Mouse (Mus musculus): ENCODE results near the gene Gbp3. TPM values are rescaled to one million over a fixed set of nuclear protein-coding genes. Genes with fewer than 3 reads are reported as not detected.
A peak's percentile ranks its signal among the peaks of the same experiment; 100 is the strongest.
"Not testable (repeated sequence)": the region's sequence is repeated elsewhere in the genome, so short reads cannot be mapped to it uniquely, and the experiment has no call there.

Gene Gbp3
- 38.0 and 46.6 TPM in 2 replicates for total RNA-seq (2017)

DNA sequence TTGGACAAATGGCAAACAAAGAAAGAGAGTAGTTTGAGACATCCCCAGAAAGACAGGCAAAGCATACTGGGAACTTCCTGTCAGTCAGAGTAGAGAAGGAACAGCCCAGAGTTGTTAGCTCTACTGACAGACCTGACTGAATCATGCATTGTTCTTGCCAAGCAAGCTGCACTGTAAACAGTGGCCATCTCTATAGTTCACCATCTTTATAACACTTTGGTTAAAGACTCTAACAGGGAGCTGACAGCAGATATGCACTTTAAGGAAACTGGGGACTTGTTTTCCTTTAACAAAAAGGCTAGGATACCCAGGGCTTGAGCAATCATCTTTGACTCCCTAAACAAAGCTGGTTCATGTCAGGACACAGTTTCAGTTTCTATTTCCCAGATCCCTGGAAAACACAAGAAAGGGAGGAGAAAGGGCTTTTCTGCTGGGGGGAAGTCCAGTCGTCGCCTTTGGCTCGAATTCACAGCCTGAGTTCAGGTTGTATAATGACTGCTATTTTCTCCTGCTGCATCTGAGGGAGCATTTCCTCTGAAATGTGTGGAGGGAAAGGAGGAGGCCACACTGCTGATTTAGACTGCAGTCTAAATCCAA is at the start of gene Gbp3:
Gbp3 (plus strand) TSS at position 395 of the 597 bp plus-strand sequence.
- ATAC-seq (replicated peaks; ENCODE audit: low read depth, poor library complexity, severe bottlenecking): no peak

DNA sequence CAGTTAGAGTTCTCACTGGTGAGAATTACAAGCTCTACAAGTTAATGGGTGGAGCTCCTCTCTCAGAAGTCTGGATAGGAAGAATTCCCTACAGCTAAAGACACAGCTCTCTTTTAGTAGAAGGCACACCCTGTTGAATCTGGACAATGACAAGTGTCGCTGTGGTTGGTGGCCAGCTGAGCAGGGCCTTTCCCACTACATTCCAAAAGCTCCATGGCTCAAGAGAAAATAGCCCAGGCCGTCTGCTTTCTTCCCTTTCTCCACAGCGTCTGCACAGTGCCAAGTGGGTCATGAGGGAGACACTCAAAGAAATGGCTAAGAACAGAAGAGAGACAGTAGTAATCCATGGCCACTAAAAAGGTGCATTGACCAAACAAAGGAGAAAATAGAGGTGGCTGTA is 31.7 kb upstream of the Gbp3 start:
- no peak for ATAC-seq (replicated peaks; ENCODE audit: low read depth, poor library complexity, severe bottlenecking)

DNA sequence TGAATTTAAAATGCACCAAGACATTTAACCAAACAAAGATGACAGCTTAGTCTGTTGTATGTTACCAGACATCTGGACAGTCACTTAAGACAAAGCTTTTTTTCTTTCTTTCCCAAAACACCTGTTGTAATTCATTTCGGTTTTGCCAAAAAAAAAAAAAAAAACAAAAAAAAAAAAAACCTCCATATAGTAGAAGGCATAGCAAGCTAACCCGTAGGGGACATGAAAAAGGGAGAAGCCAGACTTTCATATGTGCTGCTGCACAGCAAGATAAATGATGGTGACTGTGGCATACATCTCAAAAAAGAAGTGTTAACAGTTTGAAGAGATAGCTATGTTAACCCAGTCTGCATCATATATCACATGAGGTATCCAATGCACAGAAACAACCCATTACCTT is 30.2 kb upstream of the Gbp3 start:
- ATAC-seq (replicated peaks; ENCODE audit: low read depth, poor library complexity, severe bottlenecking): peak; percentile 19

DNA sequence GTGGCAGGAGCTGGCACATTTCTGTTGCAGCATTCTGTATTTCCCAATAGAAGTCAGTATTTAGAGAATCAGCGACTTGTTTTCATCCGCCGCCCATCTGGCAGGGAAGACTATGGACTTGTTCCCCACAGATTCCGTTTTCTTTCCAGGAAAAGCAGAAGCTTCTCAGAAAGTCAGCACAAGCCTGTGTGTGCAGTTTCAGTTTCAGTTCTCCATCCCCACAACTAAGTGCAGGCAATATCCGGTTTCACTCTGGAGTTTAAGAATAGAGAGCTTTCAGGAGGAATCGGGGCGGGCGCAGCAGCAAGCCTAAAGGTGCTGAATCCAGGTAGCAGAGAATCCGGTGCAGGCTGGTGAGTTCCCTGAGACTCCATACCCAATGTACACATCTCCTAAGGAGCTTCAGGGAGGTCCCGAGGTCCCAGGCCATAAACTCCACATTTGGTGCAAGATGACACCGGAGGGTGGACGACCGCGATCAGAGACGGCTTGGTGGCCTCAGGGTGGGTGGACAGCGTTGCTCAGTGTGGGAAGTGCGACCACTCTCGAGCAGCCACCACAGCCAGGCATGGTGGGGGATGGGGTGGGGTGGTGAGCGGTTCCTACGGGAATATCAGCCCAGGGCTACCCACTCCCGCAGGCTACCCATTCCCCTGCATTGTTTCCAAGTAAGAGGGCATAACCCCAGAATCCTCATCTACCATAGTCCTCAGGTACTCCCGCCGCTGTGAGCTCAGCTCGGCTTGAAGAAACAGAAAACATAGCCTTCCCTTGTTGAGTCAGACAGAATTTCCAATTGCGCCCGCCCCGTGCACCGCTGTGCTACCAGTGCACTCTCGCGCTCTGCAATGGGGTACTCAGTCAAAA is 29.5 kb upstream of the Gbp3 start, which contains the start of gene Gbp7:
Gbp7 (plus strand) TSS at position 256 of the 867 bp plus-strand sequence.
- ATAC-seq (replicated peaks; ENCODE audit: low read depth, poor library complexity, severe bottlenecking): peak; percentile 92

DNA sequence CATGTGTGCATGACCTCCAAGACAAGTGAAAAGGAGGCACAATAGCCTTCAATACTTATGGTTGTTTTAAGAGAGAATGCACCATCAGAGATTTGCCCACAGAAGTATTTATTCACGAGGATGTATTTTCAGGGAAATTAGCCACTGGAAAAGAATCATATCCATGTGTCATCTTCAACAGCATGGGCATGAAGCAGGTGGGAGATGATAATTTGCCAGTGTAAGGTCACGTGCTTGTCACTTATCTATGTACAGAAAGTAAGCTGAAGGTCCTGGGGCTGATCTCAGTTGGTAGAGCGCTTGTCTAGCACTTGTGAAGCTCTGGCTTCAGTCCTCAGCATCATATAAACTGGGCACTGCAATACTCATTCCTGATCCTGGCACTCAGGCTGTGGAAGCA is 28.2 kb upstream of the Gbp3 start:
- ATAC-seq (replicated peaks; ENCODE audit: low read depth, poor library complexity, severe bottlenecking): no peak

DNA sequence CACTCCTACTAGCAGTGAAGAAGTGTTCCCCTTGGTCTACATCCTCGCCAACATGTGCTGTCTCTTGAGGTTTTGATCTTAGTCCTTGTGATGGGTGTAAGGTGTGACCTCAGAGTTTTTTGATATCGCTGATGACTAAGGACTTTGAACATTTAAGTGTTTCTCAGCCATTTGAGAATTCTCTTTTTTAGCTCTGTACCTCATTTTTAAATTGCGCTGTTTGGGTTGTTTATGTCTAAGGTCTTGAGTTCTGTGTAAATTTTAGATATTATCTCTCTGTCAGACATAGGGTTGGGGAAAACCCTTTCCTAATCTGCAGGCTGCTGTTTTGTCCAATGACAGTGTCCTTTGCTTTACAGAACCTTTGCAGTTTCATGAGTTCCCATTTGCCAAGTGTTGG is 26.6 kb upstream of the Gbp3 start:
- ATAC-seq (replicated peaks; ENCODE audit: low read depth, poor library complexity, severe bottlenecking): no peak

DNA sequence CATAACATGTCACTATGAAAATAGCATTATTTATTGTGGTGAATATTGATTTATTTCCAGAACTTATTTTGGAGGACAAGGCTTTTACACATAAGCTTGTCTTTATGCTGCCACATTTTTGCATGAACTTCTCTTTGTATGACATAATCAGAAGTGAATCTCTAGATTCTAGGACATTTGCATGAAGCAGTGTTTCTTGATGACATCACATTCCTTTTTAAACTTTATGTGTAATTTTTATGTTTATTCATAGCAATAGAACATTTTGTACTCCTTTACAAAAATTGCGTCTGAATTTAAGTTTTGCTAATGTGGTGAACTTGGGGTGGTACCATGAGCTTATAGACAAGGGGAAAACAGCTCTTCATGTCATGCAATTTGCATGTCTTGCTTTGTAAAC is 24.2 kb upstream of the Gbp3 start:
- no peak for ATAC-seq (replicated peaks; ENCODE audit: low read depth, poor library complexity, severe bottlenecking)

DNA sequence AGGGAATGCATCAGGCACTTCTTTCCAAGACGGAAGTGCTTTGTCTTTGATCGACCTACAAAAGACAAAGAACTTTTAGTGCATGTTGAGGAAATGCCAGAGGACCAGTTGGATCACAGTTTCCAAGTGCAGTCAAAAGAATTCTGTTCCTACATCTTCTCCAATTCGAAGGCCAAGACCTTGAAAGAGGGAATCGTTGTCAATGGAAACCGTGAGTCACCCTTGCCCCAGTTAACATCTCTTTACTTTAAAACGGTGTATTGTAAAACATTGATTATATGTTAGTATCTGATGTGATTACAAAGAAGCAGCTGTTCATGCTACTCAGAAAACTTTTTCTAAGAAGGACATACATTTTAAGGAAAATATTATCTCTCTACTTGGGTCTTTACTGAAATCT is 18.4 kb upstream of the Gbp3 start:
- ATAC-seq (replicated peaks; ENCODE audit: low read depth, poor library complexity, severe bottlenecking): no peak

DNA sequence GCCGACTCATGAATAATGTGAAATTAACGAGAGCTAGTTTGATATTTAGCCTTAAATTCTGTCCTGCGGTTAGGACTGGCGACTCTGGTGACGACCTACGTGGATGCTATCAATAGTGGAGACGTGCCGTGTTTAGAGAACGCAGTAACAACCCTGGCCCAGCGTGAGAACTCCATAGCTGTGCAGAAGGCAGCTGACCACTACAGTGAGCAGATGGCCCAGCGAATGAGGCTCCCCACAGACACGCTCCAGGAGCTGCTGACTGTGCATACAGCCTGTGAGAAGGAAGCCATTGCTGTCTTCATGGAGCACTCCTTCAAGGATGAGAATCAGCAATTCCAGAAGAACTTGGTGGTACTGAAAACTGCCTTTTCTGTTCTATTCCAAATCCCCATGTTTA is 17.1 kb upstream of the Gbp3 start:
- ATAC-seq (replicated peaks; ENCODE audit: low read depth, poor library complexity, severe bottlenecking): not testable (repeated sequence)

DNA sequence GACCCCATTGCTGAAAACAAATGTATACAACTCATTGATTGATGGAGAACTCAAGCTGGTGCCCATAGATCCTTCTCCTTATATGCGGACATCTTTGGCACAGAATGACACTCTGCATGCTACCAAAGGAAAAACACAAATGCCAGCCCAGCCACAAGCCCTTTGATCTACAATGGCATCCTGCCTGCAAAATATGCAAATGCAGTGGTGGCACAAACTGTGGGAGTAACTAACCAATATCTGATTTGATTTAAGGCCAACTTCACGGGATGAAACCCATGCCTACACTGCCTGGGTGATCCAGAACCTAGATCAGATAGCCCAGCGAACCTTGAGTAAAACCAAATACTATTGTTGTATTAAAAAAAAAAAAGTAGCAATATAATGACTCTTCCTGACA is 13.1 kb upstream of the Gbp3 start:
- no peak for ATAC-seq (replicated peaks; ENCODE audit: low read depth, poor library complexity, severe bottlenecking)

DNA sequence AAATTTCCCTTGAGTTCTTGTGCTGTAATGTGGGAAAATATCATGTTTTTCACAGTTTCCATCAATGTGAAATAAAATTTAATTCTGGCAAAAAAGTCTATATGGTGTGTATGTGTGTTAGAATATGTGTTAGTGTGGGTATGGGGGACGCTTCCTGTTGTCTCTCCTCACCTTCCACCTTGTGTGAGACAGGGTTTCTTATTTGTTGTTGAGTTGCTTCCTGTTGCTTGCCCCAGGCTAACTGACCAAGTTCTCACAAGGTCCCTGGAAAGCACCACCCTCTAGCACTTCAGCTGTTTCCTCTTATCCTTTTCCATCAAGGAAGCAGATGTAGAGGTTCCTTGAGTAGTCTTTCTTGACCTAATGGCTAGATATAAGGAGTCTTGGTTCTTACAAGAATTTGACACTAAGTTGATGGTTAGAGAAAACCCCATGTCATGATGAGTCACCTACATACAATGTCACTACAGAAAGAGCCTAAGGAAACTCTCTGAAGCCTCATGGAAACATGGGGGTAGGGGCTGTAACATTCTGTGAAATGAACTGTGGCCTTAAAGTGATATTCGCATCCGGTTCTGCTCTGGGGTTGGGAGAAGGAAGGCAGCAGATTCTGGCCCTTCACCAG is 9.7 kb upstream of the Gbp3 start:
- no peak for ATAC-seq (replicated peaks; ENCODE audit: low read depth, poor library complexity, severe bottlenecking)

DNA sequence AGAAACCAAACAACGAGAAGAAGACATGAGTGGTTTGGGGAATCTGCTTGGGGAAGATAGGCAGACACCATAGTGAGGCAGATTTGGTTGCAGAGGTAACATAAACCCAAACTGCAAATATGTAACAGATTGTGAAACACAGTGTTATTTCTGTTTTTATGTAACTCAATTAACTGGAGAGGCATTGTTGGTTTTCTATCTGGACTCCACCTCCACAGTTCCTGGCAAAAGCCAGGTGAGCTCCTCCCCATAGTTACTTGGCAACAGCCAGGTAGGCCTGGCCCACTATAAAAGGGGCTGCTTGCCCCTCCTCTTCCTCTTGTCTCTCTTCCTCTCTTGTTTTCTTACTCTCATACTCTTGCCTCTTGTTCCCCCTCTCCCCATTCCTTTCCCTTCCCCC is 5.2 kb upstream of the Gbp3 start:
- no peak for ATAC-seq (replicated peaks; ENCODE audit: low read depth, poor library complexity, severe bottlenecking)

DNA sequence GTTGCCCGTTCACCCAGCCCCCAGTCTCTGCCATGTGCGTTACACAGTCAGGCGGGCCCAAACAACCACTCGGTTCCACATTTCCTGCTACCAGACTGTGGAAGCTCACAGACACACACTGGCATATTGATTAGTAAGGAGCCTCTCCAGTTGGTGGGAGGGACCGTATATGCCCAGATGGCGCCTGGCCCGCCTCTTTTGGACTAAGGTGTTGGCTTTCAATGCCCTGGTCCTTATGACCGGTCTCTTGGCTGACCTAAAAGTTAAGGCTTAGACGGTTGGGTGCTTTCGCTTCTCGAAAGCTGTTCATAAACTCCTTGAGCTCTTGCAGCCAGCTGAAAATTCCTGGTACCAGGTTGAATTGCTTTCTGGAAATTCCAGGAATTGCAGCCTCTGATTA is 4.2 kb upstream of the Gbp3 start:
- ATAC-seq (replicated peaks; ENCODE audit: low read depth, poor library complexity, severe bottlenecking): no peak

DNA sequence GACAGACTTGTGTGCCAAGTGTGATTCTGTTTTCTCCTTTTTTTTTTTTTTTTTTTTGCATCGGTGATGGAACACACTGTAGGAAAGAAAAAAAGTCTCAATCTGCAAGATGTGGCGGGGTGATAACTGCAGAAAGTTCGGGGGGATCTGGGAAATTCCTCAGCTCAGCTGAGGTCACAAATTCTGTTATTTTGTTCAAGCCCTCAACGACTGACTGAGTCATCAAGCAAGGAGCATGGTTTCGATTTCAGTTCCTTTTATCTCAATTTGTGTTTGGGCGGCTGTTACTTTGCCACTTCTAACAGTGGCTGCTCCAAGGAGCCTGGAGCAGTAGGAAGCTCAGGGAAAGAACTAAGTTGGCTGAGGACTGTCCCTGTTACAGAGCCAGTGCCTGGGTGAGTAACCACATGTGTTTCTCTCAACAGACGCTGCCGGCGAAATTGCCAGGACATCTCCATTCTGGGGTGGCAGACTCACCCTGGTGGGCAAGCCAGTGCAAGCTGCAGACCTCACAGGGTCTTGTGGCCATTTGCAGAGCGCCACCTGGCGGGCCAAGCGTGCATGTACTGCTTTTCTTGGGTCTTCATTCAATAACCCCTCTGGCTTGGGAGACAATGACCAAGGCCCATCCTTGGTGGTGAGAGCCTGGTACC is 596 bp downstream of the Gbp3 start:
- ATAC-seq (replicated peaks; ENCODE audit: low read depth, poor library complexity, severe bottlenecking): peak; percentile 96

DNA sequence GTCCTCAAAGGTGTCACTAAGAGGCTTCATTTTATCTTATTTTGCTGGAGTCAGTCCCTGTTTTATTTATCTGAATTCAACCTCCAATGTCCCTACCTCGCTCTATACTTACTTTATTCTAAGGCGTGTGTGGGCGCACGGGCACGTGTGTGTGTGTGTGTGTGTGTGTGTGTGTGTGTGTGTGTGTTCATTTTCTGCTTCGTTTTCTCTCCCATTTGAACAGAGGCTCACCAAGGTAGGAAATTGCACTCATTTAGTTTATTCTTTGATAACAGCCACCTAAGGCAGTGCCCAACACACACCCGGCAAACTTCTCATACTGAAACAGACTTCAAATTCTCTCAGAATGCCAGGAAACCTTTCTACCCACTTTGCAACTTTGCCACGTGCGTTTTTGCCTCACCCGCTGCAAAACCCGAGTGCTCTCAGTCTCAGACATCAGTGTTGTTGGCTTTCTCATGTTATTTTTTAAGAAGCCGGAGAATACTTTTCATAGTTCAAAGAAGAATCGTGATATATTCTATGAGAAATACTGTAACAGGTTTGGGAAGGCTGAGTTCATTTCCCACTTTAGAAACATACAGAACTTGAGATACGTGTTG is 1.3 kb downstream of the Gbp3 start:
- no peak for ATAC-seq (replicated peaks; ENCODE audit: low read depth, poor library complexity, severe bottlenecking)

DNA sequence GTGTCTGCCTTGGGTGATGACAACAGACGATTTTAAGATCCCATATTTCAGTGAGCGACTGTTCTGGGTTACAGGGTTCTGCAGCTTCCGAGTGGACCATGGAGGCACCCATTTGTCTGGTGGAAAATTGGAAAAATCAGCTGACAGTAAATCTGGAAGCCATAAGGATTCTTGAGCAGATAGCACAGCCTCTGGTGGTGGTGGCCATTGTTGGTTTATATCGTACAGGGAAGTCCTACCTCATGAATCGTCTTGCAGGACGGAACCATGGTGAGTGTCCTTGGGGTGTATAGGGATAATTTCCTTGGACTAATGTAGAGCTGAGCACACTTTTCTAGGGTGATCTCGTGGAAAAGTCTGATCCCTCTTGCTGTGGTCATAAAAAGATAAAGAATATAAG is 1.8 kb downstream of the Gbp3 start:
- no peak for ATAC-seq (replicated peaks; ENCODE audit: low read depth, poor library complexity, severe bottlenecking)

DNA sequence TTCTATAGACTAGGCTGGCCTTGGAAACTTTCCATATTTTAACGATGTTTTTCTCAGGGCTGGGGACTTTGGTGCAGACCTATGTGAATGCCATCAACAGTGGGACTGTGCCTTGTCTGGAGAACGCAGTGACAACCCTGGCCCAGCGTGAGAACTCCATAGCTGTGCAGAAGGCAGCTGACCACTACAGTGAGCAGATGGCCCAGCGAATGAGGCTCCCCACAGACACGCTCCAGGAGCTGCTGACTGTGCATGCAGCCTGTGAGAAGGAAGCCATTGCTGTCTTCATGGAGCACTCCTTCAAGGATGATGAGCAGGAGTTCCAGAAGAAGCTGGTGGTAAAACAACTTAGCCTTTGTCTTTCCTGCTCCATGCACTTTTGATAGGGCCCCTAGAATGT is 7.7 kb downstream of the Gbp3 start:
- not testable (repeated sequence) for ATAC-seq (replicated peaks; ENCODE audit: low read depth, poor library complexity, severe bottlenecking)

DNA sequence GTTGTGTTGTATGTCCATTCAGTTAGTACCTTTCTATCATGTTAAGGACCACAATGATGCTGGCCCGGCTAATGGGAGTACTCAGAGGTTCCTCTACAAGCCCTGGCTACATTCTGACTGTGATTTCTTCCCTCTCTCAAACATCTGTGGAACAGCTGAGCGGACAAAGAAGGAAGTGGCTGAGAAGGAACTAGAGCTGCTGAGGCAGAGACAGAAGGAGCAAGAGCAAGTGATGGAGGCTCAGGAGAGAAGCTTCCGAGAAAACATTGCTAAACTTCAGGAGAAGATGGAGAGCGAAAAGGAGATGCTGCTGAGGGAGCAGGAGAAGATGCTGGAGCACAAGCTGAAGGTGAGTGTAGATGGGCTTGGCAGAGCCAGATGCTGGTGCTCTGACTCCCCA is 10.9 kb downstream of the Gbp3 start:
- no peak for ATAC-seq (replicated peaks; ENCODE audit: low read depth, poor library complexity, severe bottlenecking)

DNA sequence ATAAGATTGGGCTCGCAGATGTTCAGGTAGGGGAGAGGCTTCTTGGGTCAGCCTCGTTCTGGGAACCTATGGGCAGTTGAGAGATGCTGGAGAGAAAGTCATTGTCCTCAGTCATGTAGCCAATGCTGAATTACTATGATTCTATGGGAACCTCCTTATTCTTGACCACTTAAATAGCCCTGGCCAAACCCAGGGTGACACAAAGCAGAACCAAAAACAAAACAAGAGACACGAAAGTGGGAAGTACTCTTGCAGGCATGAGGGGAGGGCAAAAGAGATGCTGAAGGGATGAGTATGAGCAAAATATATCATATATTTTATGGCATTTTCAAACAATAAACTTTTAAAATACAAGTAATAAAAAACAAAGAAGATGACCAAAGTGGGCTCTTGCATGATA is 17.3 kb downstream of the Gbp3 start:
- peak; percentile 79 for ATAC-seq (replicated peaks; ENCODE audit: low read depth, poor library complexity, severe bottlenecking)

DNA sequence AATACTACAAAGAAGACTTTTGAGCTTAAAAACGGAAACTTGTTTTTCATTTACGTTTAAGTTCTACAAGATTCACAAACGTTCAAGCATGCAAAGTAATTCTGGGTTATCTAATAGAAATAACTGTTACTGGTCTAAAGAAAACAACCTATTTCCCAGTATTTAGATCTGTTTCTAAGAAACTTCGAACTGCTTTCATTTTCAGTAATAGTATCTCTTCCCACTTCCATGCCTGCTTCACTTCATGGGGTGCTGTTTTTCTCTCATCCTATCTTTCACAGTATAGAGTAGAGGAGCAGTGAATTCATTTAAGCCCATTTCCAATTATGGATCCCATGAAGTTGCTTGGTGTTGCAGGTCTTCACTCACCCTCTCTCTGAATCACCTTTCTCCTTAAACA is 18.5 kb downstream of the Gbp3 start:
- ATAC-seq (replicated peaks; ENCODE audit: low read depth, poor library complexity, severe bottlenecking): no peak
